Mouse (Mus musculus) liver, embryonic 12.5 days (tissue): ENCODE measurements around the gene Klhdc10. TPM values are rescaled to one million over a fixed set of nuclear protein-coding genes. Genes with fewer than 3 reads are reported as not detected.

Experiments used
- ATAC-seq: fragments of 200-750 bp; cut with Nextera tagmentation; 2 replicates; pipeline ENCODE4 v1.8.0; 2017; ENCODE audit warnings: moderate number of reproducible peaks, mild to moderate bottlenecking, moderate library complexity
- H3K27ac ChIP-seq: fragments of 300-500 bp; sonication (generic); 2 replicates; pipeline ENCODE4 v1.5.1; 2016; ENCODE audit warnings: mild to moderate bottlenecking
- H3K27me3 ChIP-seq: fragments of 300-500 bp; sonication (generic); replicated peaks from 2 replicates; pipeline ENCODE4 v1.6.1; 2016; ENCODE audit warnings: mild to moderate bottlenecking, moderate library complexity
- H3K36me3 ChIP-seq: fragments of 300-500 bp; sonication (generic); 2 replicates; pipeline ENCODE4 v1.6.1; 2016; ENCODE audit warnings: mild to moderate bottlenecking, moderate library complexity
- H3K4me1 ChIP-seq: fragments of 300-500 bp; sonication (generic); 2 replicates; pipeline ENCODE4 v1.6.1; 2016
- H3K4me2 ChIP-seq: fragments of 300-500 bp; sonication (generic); 2 replicates; pipeline ENCODE4 v1.6.1; 2016; ENCODE audit warnings: mild to moderate bottlenecking, moderate library complexity
- H3K4me3 ChIP-seq: fragments of 300-500 bp; sonication (generic); 2 replicates; pipeline ENCODE4 v1.5.1; 2016; ENCODE audit warnings: mild to moderate bottlenecking, moderate library complexity
- H3K9ac ChIP-seq: fragments of 300-500 bp; sonication (generic); 2 replicates; pipeline ENCODE4 v1.6.1; 2016; ENCODE audit warnings: mild to moderate bottlenecking, moderate library complexity
- H3K9me3 ChIP-seq: fragments of 300-500 bp; sonication (generic); replicated peaks from 2 replicates; pipeline ENCODE4 v1.6.1; 2016; ENCODE audit warnings: mild to moderate bottlenecking, moderate library complexity
- WGBS: fragments of 180-500 bp; shearing (Covaris S2); methylation state at CpG from one replicate; pipeline ENCODE4 v1.1.7; 2016; ENCODE audit not compliant: insufficient replicate concordance; 5-methylcytosine and 5-hydroxymethylcytosine counted together
- polyA plus RNA-seq: library from polyadenylated mRNA; unstranded; fragments of >200 nt; fragmentation: Nextera tagmentation; extraction: Ambion mirVana; gene quantifications from 2 replicates; pipeline ENCODE4 v1.2.1, GENCODE M21; 2016

Klhdc10 gene
- polyA plus RNA-seq, 1 experiment from 2014 or later = 20.1 TPM

DNA sequence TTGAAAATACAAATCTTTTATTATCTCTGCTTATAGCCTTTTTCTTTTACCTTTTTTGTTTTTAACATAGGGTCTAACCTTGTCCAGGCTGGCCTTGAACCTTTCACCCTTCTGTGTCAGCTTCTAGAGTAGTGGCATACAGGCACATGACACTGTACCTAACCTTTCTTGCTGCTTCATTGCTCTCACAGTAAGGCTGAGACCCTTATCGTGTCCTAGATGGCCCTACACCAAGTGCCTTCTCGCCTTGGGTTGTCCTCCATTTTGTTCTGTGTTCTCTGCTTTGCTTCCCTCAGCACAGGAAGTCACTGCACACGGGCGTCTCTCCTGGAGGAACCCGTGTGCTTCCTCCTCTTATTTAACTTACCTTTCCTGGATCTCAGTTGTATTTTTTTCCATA lies 3.0 kb downstream of the Klhdc10 start:
- Histone ChIP-seq H3K9ac (no peak overlapping the region), H3K27ac (no peak overlapping the region), H3K4me1 (peaks cover 34% of the 10 kb centered on the region), H3K4me3 (no peak overlapping the region), H3K9me3 (no peaks in the 10 kb centered on the region), H3K36me3 (0 out of 2 replicates have a peak, but pooled peaks cover 3% of the 10 kb centered on the region), H3K4me2 (no peak overlapping the region), H3K27me3 (no peaks in the 10 kb centered on the region)
- 42% methylated on average over 5 of the region's 5 CpGs for WGBS
- ATAC-seq = no peak

- Histone ChIP-seq H3K9ac (no peak overlapping the region), H3K4me2 (no peak overlapping the region), H3K9me3 (no peaks in the 10 kb centered on the region), H3K4me3 (no peak overlapping the region), H3K4me1 (peaks cover 25% of the 10 kb centered on the region), H3K27ac (no peak overlapping the region), H3K27me3 (no peaks in the 10 kb centered on the region), H3K36me3 (peaks cover 6% of the 10 kb centered on the region; the same call in 1 of the 2 replicates)
- WGBS = 69% methylated on average over 4 of the region's 4 CpGs
- no peak for ATAC-seq
These were observed 6.6 kb downstream of the Klhdc10 start for GRCm38 (mm10) chr6:30408276-30408675.

DNA sequence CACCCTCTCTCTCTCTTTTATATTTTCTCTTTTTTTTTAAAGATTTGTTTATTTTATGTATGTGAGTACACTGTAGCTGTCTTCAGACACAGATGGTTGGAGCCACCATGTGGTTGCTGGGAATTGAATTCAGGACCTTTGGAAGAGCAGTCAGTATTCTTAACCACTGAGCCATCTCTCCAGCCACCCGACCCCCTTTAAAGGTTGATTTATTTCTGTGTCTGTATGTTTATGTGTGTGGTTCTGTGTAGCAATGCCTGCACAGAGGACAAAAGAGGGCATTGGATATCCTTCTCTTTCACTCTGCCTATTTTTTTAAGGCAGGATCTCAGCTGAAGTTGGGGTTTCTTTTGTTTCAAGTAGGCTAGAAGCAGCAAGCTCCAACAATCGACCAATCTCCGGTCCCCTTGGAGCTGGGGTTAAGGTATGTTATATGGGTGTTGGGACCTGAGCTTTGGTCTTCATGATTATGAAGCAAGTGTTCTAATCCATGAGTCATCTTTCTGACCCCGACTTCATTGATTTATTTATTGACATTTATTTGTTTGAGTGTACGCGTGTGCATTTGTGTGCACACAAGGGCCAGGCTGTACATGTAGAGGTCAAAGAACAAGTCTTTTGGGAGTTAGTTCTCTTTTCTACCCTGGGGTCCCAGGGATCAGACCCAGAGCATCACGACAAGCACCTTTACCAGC lies 7.9 kb downstream of the Klhdc10 start:
- H3K27ac ChIP-seq = no peak overlapping the region
- no peaks in the 10 kb centered on the region for H3K27me3 ChIP-seq
- WGBS = 73% methylated on average over 7 of the region's 7 CpGs
- peaks cover 6% of the 10 kb centered on the region; the same call in 1 of the 2 replicates for H3K36me3 ChIP-seq
- no peaks in the 10 kb centered on the region for H3K9me3 ChIP-seq
- H3K4me1 ChIP-seq = peaks cover 14% of the 10 kb centered on the region
- no peak overlapping the region for H3K4me3 ChIP-seq
- no peak overlapping the region for H3K9ac ChIP-seq
- ATAC-seq = no peak
- no peak overlapping the region for H3K4me2 ChIP-seq

DNA sequence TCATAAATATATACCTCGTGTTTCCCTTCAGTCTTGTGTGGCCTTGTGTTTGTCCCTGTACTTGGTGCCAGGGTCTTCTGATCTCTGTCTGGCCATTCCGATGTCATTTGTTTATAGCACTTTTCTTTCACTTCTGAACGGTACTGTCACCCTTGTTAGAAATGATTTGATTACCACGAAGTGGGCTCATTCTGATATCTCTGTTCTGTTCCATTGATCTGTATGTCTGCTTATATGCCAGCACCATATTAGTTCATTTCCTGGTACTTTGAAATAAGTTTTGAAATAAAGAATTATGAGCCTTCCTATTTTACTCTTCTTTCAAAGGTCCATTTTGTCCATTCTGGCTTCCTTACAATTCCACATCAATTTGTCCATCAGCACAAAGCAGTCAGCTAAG lies 9.6 kb downstream of the Klhdc10 start:
- no peak for ATAC-seq
- Histone ChIP-seq H3K4me1 (peaks cover 10% of the 10 kb centered on the region; the same call in 1 of the 2 replicates), H3K4me2 (no peak overlapping the region), H3K9ac (no peak overlapping the region), H3K27ac (no peak overlapping the region), H3K4me3 (no peak overlapping the region), H3K27me3 (no peaks in the 10 kb centered on the region), H3K9me3 (no peaks in the 10 kb centered on the region), H3K36me3 (peaks cover 6% of the 10 kb centered on the region; the same call in 1 of the 2 replicates)
- WGBS = 73% methylated on average over 4 of the region's 4 CpGs

DNA sequence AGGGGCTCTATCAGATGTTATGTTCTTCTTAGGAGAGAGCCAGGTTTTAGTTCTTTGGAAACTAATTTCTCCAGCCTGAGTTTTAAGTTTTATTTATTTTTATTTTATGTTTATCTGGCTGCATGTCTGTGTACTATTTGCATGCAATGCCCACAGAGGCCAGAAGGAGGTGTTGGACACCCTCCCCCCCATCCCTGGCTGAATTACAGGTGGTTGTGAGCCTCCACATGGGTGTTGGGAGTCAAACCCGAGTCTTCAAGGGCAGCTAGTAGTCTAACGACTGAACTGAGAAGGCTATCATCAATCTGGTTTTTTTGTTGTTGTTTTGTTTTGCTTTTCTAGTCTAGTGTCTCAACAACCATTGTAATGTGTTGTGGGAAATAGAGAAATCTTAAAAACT lies 14.5 kb downstream of the Klhdc10 start:
- WGBS = 63% methylated on average over 2 of the region's 2 CpGs
- no peak for ATAC-seq
- H3K27me3 ChIP-seq = no peaks in the 10 kb centered on the region

GRCm38 (mm10) chr6:30416801-30417200 lies 15.1 kb downstream of the Klhdc10 start:
- WGBS = 82% methylated on average over 7 of the region's 7 CpGs
- H3K27ac ChIP-seq = no peak overlapping the region
- H3K4me3 ChIP-seq = no peak overlapping the region
- peaks cover 22% of the 10 kb centered on the region for H3K36me3 ChIP-seq
- H3K4me1 ChIP-seq = no peaks in the 10 kb centered on the region
- H3K4me2 ChIP-seq = no peak overlapping the region
- no peaks in the 10 kb centered on the region for H3K27me3 ChIP-seq
- no peak for ATAC-seq
- H3K9me3 ChIP-seq = no peaks in the 10 kb centered on the region
- H3K9ac ChIP-seq = no peak overlapping the region

More for the DNA sequence above, 14.5 kb downstream of the Klhdc10 start:
- Histone ChIP-seq H3K4me2 (no peak overlapping the region), H3K4me3 (no peak overlapping the region), H3K27ac (no peak overlapping the region), H3K9ac (no peak overlapping the region), H3K4me1 (no peaks in the 10 kb centered on the region), H3K36me3 (peaks cover 18% of the 10 kb centered on the region), H3K9me3 (no peaks in the 10 kb centered on the region)

GRCm38 (mm10) chr6:30432461-30433192 lies 31.0 kb downstream of the Klhdc10 start:
- H3K9me3 ChIP-seq = no peaks in the 10 kb centered on the region
- no peak for ATAC-seq
- no peak overlapping the region for H3K9ac ChIP-seq
- peaks cover 19% of the 10 kb centered on the region for H3K4me1 ChIP-seq
- H3K36me3 ChIP-seq = 0 out of 2 replicates have a peak, but pooled peaks cover 5% of the 10 kb centered on the region
- H3K27ac ChIP-seq = no peak overlapping the region
- H3K4me2 ChIP-seq = no peak overlapping the region
- 72% methylated on average over 3 of the region's 3 CpGs for WGBS
- H3K4me3 ChIP-seq = no peak overlapping the region
- H3K27me3 ChIP-seq = no peaks in the 10 kb centered on the region

GRCm38 (mm10) chr6:30436476-30436875 lies 34.8 kb downstream of the Klhdc10 start:
- WGBS = 91% methylated on average over 3 of the region's 3 CpGs
- Histone ChIP-seq H3K36me3 (peaks cover 24% of the 10 kb centered on the region), H3K27ac (no peak overlapping the region), H3K27me3 (no peaks in the 10 kb centered on the region), H3K4me1 (0 out of 2 replicates have a peak, but pooled peaks cover 7% of the 10 kb centered on the region), H3K9ac (no peak overlapping the region), H3K9me3 (no peaks in the 10 kb centered on the region), H3K4me2 (no peak overlapping the region), H3K4me3 (no peak overlapping the region)
- ATAC-seq = no peak

GRCm38 (mm10) chr6:30437054-30437453 lies 35.4 kb downstream of the Klhdc10 start:
- Histone ChIP-seq H3K27ac (no peak overlapping the region), H3K4me2 (no peak overlapping the region), H3K4me1 (0 out of 2 replicates have a peak, but pooled peaks cover 7% of the 10 kb centered on the region), H3K27me3 (no peaks in the 10 kb centered on the region), H3K9ac (no peak overlapping the region), H3K4me3 (no peak overlapping the region), H3K9me3 (no peaks in the 10 kb centered on the region), H3K36me3 (peaks cover 30% of the 10 kb centered on the region)
- whole genome bisulfite sequencing = 69% methylated on average over 3 of the region's 3 CpGs
- no peak for ATAC-seq

- Histone ChIP-seq H3K27ac (no peak overlapping the region), H3K9me3 (no peaks in the 10 kb centered on the region), H3K4me2 (no peak overlapping the region), H3K4me3 (no peak overlapping the region), H3K9ac (no peak overlapping the region), H3K27me3 (no peaks in the 10 kb centered on the region), H3K36me3 (peaks cover 50% of the 10 kb centered on the region), H3K4me1 (0 out of 2 replicates have a peak, but pooled peaks cover 3% of the 10 kb centered on the region)
- ATAC-seq = no peak
- WGBS = 91% methylated on average over 10 of the region's 10 CpGs
These were observed 37.9 kb downstream of the Klhdc10 start for GRCm38 (mm10) chr6:30439576-30439975.

- peaks cover 19% of the 10 kb centered on the region for H3K27me3 ChIP-seq
- no peak overlapping the region for H3K4me2 ChIP-seq
- no peaks in the 10 kb centered on the region for H3K9me3 ChIP-seq
- peaks cover 36% of the 10 kb centered on the region for H3K4me1 ChIP-seq
- H3K27ac ChIP-seq = no peak overlapping the region
- 86% methylated on average over 7 of the region's 7 CpGs for WGBS
- no peak overlapping the region for H3K9ac ChIP-seq
- ATAC-seq = no peak
- no peak overlapping the region for H3K4me3 ChIP-seq
- H3K36me3 ChIP-seq = peaks cover 28% of the 10 kb centered on the region
These were observed 55.3 kb downstream of the Klhdc10 start for GRCm38 (mm10) chr6:30456991-30457390.

DNA sequence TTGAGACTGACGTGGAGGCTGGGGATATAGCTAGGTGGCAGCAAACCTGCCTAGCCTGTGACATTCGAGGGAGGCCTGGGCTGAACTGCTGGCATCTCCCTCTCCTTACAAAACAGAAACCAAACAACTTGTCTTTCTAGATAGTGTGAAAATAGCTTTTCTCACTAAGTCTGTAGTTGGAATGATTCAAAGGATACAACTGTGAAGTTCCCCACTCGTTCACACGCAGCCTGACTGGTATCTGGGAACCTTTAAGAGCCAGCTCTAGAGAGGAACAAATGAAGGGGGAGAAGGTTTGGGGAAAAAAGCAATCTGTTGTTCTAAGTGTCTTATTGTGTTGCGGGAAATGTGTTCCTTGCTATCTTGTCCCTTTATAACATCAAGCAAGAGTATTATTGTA lies 57.0 kb downstream of the Klhdc10 start:
- Histone ChIP-seq H3K4me2 (no peak overlapping the region), H3K9me3 (no peaks in the 10 kb centered on the region), H3K27ac (no peak overlapping the region), H3K27me3 (peaks cover 28% of the 10 kb centered on the region), H3K4me3 (no peak overlapping the region), H3K4me1 (peaks cover 52% of the 10 kb centered on the region), H3K9ac (no peak overlapping the region), H3K36me3 (peaks cover 15% of the 10 kb centered on the region)
- 72% methylated on average over 5 of the region's 5 CpGs for WGBS
- ATAC-seq = no peak
